Mouse (Mus musculus): Measurements from ENCODE around the gene Plxnb2. TPM values are rescaled to one million over a fixed set of nuclear protein-coding genes. Genes with fewer than 3 reads are reported as not detected.

Plxnb2 gene
- total and polyA plus RNA-seq, 3 experiments, result 0.17 to 0.19 TPM; not detected in 1

DNA sequence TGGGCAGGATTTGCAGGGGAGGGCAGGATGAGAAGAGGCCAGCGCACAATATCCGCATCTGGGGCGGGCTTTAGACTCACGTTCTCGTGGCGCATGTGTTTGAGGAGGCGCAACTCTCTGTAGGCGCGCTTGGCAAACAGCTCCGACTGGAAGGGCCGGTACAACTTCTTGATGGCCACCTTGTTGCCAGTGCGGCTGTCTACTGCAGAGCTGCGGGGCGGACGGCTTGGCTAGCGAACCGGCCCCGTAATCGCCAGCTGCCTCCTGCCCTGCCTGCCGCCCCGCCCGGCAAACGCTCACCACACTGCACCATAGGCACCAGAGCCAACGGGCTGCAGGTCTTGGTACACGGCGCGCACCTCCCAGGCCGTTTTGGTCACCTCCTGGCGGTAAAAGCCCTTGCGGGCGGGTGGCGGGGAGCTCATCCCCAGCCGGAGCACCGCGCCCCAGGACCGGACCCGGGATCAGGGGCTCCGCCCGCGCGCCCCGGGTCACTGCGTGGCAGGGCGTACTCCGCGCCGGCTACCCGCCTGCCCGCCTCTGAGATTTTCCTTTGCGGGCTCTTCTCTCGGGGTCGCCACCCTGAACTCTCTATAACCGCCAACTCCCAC is 40.4 kb downstream of the Plxnb2 start:
- H3K9me3 ChIP-seq (replicated peaks; ENCODE audit: insufficient read depth, low read length), result no peaks in the 10 kb centered on the region

DNA sequence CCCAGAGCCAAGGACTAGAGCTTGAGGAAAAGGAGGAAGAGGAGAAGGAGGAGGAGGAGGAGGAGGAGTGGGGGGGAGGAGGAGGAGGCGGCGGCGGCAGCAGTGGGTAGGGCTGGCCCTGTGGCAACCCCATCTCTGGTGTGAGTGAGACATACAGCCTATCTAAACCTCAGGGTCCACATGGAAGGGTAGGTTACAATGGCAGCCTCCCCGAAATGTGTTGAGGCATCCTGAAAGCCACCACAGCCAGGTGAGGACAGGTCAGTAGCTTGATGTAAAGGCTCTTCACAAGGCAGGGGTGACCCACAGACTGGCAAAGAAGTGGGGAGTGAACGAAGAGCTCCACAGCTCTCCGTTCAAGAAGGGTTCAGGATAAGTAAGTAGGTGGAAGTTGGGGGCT is 42.1 kb downstream of the Plxnb2 start:
- DNase-seq (ENCODE audit: low read depth, low spot score), result no peak
- no peak for TF ChIP-seq MAX (IDR thresholded peaks at IDR 0.05; ENCODE audit: low read length)
- no peaks in the 10 kb centered on the region for H3K79me2 ChIP-seq (ENCODE audit: control insufficient read depth, insufficient read depth, low read length, poor library complexity)
- no peak overlapping the region for H3K27ac ChIP-seq (ENCODE audit: control insufficient read depth, low read depth, low read length)
- no peaks in the 10 kb centered on the region; a peak in 1 of 4 replicates for H3K27me3 ChIP-seq (ENCODE audit: control insufficient read depth in 1 of 2, insufficient read depth in 2 of 2, low read length in 2 of 2)
- H3K4me1 ChIP-seq (ENCODE audit: control insufficient read depth in 1 of 2, insufficient read depth in 2 of 2, low read length in 2 of 2), result no peaks in the 10 kb centered on the region
- no peak overlapping the region for H3K9ac ChIP-seq (ENCODE audit: control insufficient read depth, low read depth, low read length, poor library complexity, severe bottlenecking)
- no peak overlapping the region for H3K4me3 ChIP-seq (ENCODE audit: control insufficient read depth in 1 of 2, insufficient read depth in 1 of 2, low read depth in 2 of 2, low read length in 2 of 2)
- H3K36me3 ChIP-seq (ENCODE audit: control insufficient read depth in 1 of 2, insufficient read depth in 2 of 2, low read length in 2 of 2), result no peaks in the 10 kb centered on the region
- no peaks in the 10 kb centered on the region for H3K9me3 ChIP-seq (replicated peaks; ENCODE audit: insufficient read depth, low read length)

More for the DNA sequence above, 40.4 kb downstream of the Plxnb2 start:
- Histone ChIP-seq H3K4me3 (ENCODE audit: control insufficient read depth in 1 of 2, insufficient read depth in 1 of 2, low read depth in 2 of 2, low read length in 2 of 2) (no peak overlapping the region), H3K4me1 (ENCODE audit: control insufficient read depth in 1 of 2, insufficient read depth in 2 of 2, low read length in 2 of 2) (no peaks in the 10 kb centered on the region), H3K27me3 (ENCODE audit: control insufficient read depth in 1 of 2, insufficient read depth in 2 of 2, low read length in 2 of 2) (no peaks in the 10 kb centered on the region; a peak in 1 of 4 replicates), H3K27ac (ENCODE audit: control insufficient read depth, low read depth, low read length) (no peak overlapping the region), H3K9ac (ENCODE audit: control insufficient read depth, low read depth, low read length, poor library complexity, severe bottlenecking) (no peak overlapping the region), H3K36me3 (ENCODE audit: control insufficient read depth in 1 of 2, insufficient read depth in 2 of 2, low read length in 2 of 2) (no peaks in the 10 kb centered on the region), H3K79me2 (ENCODE audit: control insufficient read depth, insufficient read depth, low read length, poor library complexity) (no peaks in the 10 kb centered on the region)
- TF ChIP-seq HCFC1 (IDR thresholded peaks at IDR 0.05; ENCODE audit: low read depth, low read length), result no peak
- no peak for TF ChIP-seq MEF2A (IDR thresholded peaks at IDR 0.05; ENCODE audit: extremely low read depth, insufficient replicate concordance, low read depth, low read length, poor library complexity, severe bottlenecking)
- TF ChIP-seq ZC3H11A (IDR thresholded peaks at IDR 0.05; ENCODE audit: low read depth, low read length), result no peak
- DNase-seq (ENCODE audit: low read depth, low spot score), result no peak

DNA sequence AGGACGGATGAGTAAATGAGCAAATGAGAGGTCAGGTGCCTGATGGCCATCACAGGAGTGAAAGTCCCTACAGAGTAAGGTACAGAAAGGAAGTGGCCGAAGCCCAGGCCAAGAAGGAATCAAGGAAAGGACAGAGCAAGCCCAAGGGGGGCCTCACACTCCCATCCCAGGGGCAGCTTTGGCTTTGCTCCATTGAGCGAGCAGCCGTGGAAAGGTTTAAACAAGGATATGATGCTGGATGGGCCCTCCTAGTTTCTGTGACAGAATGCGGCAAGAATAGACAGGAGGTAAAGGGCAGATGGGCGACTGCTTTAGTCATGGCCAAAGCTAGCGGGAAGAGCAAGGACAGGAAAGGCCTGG is 42.6 kb downstream of the Plxnb2 start:
- Histone ChIP-seq H3K4me3 (ENCODE audit: control insufficient read depth in 1 of 2, insufficient read depth in 1 of 2, low read depth in 2 of 2, low read length in 2 of 2) (no peak overlapping the region), H3K27me3 (ENCODE audit: control insufficient read depth in 1 of 2, insufficient read depth in 2 of 2, low read length in 2 of 2) (no peaks in the 10 kb centered on the region; a peak in 1 of 4 replicates), H3K79me2 (ENCODE audit: control insufficient read depth, insufficient read depth, low read length, poor library complexity) (no peaks in the 10 kb centered on the region)

More for the DNA sequence above, 42.6 kb downstream of the Plxnb2 start:
- TF ChIP-seq HCFC1 (IDR thresholded peaks at IDR 0.05; ENCODE audit: low read depth, low read length), result no peak
- TF ChIP-seq SMC3 (IDR thresholded peaks at IDR 0.05; ENCODE audit: low read depth, low read length), result no peak
- no peak for TF ChIP-seq MXI1 (IDR thresholded peaks at IDR 0.05; ENCODE audit: low read depth, low read length)
- TF ChIP-seq MAZ (IDR thresholded peaks at IDR 0.05; ENCODE audit: low read depth, low read length), result no peak
- no peak for TF ChIP-seq MYC (IDR thresholded peaks at IDR 0.05; ENCODE audit: low read depth, low read length)
- no peak for TF ChIP-seq TAL1 (IDR thresholded peaks at IDR 0.05; ENCODE audit: low read length)
- no peak for TF ChIP-seq EP300 (IDR thresholded peaks at IDR 0.05; ENCODE audit: low read depth in 1 of 2, low read length in 2 of 2)
- no peak for TF ChIP-seq MAFK (IDR thresholded peaks at IDR 0.05; ENCODE audit: borderline replicate concordance, low read depth, low read length)
- TF ChIP-seq ETS1 (IDR thresholded peaks at IDR 0.05; ENCODE audit: low read depth, low read length), result no peak
- DNase-seq (ENCODE audit: low read depth, low spot score), result no peak
- Histone ChIP-seq H3K9me3 (replicated peaks; ENCODE audit: insufficient read depth, low read length) (no peaks in the 10 kb centered on the region), H3K27ac (ENCODE audit: control insufficient read depth, low read depth, low read length) (no peak overlapping the region), H3K4me1 (ENCODE audit: control insufficient read depth in 1 of 2, insufficient read depth in 2 of 2, low read length in 2 of 2) (no peaks in the 10 kb centered on the region), H3K9ac (ENCODE audit: control insufficient read depth, low read depth, low read length, poor library complexity, severe bottlenecking) (no peak overlapping the region), H3K36me3 (ENCODE audit: control insufficient read depth in 1 of 2, insufficient read depth in 2 of 2, low read length in 2 of 2) (no peaks in the 10 kb centered on the region)

Measured in MEL (cell line).